Mouse (Mus musculus) intestine, postnatal 0 days (tissue): ENCODE data around the gene Ate1. TPM values are rescaled to one million over a fixed set of nuclear protein-coding genes. Genes with fewer than 3 reads are reported as not detected.
A peak's percentile ranks its signal among the peaks of the same experiment; 100 is the strongest.

Experiments used
- ATAC-seq: fragments of 200-750 bp; cut with Nextera tagmentation; 2 replicates; pipeline ENCODE4 v1.8.0; 2017; ENCODE audit warnings: mild to moderate bottlenecking, moderate TSS enrichment, moderate library complexity
- H3K27ac ChIP-seq: fragments of 300-500 bp; sonication (generic); 2 replicates; pipeline ENCODE4 v1.5.1; 2014; ENCODE audit warnings: mild to moderate bottlenecking, low read depth, low read length, moderate library complexity
- H3K27me3 ChIP-seq: fragments of 300-500 bp; sonication (generic); replicated peaks from 2 replicates; pipeline ENCODE4 v1.6.1; 2014; ENCODE audit warnings: low read length, mixed read lengths; ENCODE audit not compliant: control insufficient read depth, insufficient read depth
- H3K36me3 ChIP-seq: fragments of 300-500 bp; sonication (generic); 2 replicates; pipeline ENCODE4 v1.6.1; 2014; ENCODE audit warnings: mild to moderate bottlenecking, moderate library complexity; ENCODE audit not compliant: control insufficient read depth, insufficient read depth
- H3K4me1 ChIP-seq: fragments of 300-500 bp; sonication (generic); replicated peaks from 2 replicates; pipeline ENCODE4 v1.6.1; 2014; ENCODE audit warnings: antibody characterized with exemption, low read length, mixed read lengths; ENCODE audit not compliant: control insufficient read depth, insufficient read depth
- H3K4me2 ChIP-seq: fragments of 300-500 bp; sonication (generic); replicated peaks from 2 replicates; pipeline ENCODE4 v1.6.1; 2014; ENCODE audit warnings: low read depth, mild to moderate bottlenecking, moderate library complexity
- H3K4me3 ChIP-seq: fragments of 300-500 bp; sonication (generic); 2 replicates; pipeline ENCODE4 v1.5.1; 2014; ENCODE audit warnings: low read depth, low read length
- H3K9ac ChIP-seq: fragments of 300-500 bp; sonication (generic); 2 replicates; pipeline ENCODE4 v1.6.1; 2014; ENCODE audit warnings: mild to moderate bottlenecking, low read depth, low read length
- H3K9me3 ChIP-seq: fragments of 300-500 bp; sonication (generic); 2 replicates; pipeline ENCODE4 v1.6.1; 2016; ENCODE audit warnings: mixed run types; ENCODE audit not compliant: control insufficient read depth
- CTCF ChIP-seq: sonication (generic); IDR thresholded peaks from 2 replicates; pipeline ENCODE4 v1.5.1; 2016; ENCODE audit warnings: low read depth, mild to moderate bottlenecking, control low read depth, antibody characterized with exemption, moderate library complexity
- WGBS: fragments of 180-500 bp; shearing (Covaris S2); extraction: QIAGEN DNeasy Blood & Tissue Kit; methylation state at CpG from one replicate; pipeline ENCODE4 v1.1.7; 2014; 5-methylcytosine and 5-hydroxymethylcytosine counted together
- polyA plus RNA-seq: library from polyadenylated mRNA; unstranded; fragments of >200 nt; fragmentation: Nextera tagmentation; extraction: Ambion mirVana; gene quantifications from 2 replicates; pipeline ENCODE4 v1.2.1, GENCODE M21; 2015

The Ate1 gene
- polyA plus RNA-seq, 1 experiment from 2014 or later: 60.8 TPM

- Histone ChIP-seq H3K27ac (no peak overlapping the region), H3K27me3 (no peaks in the 10 kb centered on the region), H3K36me3 (peaks cover 31% of the 10 kb centered on the region; the same call in 1 of the 2 replicates), H3K4me1 (no peaks in the 10 kb centered on the region), H3K9ac (no peak overlapping the region), H3K4me3 (no peak overlapping the region), H3K9me3 (no peaks in the 10 kb centered on the region), H3K4me2 (no peak overlapping the region)
- ATAC-seq: no peak
- TF ChIP-seq CTCF: no peak
- WGBS: 77% methylated on average over 4 of the region's 4 CpGs
Measured at GRCm38 (mm10) chr7:130455587-130456246, 64.5 kb downstream of the Ate1 start.

DNA sequence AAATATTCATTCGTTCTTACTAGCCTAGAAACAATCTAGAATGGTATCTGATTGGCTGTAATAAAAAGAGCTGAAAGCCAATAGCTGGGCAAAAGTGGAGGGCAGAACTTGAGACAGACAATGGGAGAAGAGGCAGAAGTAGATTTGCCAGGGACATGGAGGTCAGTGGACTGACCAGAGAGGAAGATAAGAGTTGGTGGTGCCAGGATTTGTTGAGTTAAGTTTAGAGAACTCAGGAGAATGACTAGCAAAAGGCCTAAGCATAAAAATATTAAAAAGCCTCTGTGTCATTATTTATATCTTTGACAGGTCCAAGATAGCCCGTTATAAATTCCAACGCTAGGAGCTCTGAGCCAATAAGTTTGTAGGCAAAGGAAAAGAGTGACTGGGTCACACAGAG, 65.9 kb downstream of the Ate1 start:
- H3K9me3 ChIP-seq: no peaks in the 10 kb centered on the region
- no peak for ATAC-seq
- H3K27ac ChIP-seq: no peak overlapping the region
- no peak overlapping the region for H3K9ac ChIP-seq
- H3K4me1 ChIP-seq: no peaks in the 10 kb centered on the region
- H3K27me3 ChIP-seq: no peaks in the 10 kb centered on the region
- H3K4me2 ChIP-seq: no peak overlapping the region
- no peak overlapping the region for H3K4me3 ChIP-seq
- WGBS: 40% methylated on average over 3 of the region's 3 CpGs
- H3K36me3 ChIP-seq: peaks cover 31% of the 10 kb centered on the region
- TF ChIP-seq CTCF: no peak

DNA sequence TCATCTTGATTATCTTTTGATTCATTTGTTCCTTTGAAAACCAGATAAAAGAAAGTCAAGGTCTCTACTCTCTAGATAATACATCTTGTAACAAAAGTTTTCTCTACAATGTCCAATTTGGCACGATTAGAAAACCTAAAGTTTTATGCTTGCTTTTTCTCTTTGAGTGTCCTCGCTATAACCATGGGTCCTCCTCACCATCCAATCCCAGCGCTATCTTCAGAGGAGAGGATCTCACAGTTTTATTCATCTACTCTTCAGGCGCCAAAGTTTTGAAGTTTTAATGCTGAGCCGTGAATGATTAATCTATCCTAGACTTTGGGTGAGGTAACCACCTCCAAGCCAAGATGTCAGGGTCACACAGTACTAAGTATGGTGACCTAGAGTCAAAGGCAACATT, 84.4 kb downstream of the Ate1 start:
- Histone ChIP-seq H3K9me3 (no peaks in the 10 kb centered on the region), H3K27me3 (no peaks in the 10 kb centered on the region), H3K4me3 (no peak overlapping the region), H3K27ac (0 out of 2 replicates have a peak overlapping the region, but pooled peaks have one; percentile 50), H3K9ac (no peak overlapping the region), H3K4me2 (no peak overlapping the region), H3K4me1 (no peaks in the 10 kb centered on the region), H3K36me3 (no peaks in the 10 kb centered on the region; the same call in 1 of the 2 replicates)
- no peak for TF ChIP-seq CTCF
- WGBS: 82% methylated on average over 5 of the region's 5 CpGs
- no peak for ATAC-seq

DNA sequence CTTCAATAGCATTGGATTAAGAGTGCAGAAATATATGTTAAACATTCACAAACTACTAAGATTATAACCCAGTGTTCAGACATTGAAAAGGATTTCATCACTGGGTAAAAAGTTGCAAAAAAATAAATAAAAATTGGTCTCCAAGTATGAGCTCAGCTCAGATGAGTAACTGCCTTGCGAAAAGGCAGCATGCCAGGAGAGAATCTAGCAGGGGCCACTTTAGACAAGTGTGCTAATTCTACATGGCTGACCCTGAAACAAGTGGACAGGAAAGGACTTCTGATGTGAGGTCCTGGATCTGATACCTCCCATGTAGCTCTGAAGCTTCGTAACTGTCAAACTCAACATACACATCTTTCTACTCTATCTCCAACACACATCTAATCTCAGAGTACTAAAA, 88.0 kb downstream of the Ate1 start:
- TF ChIP-seq CTCF: no peak
- Histone ChIP-seq H3K9ac (no peak overlapping the region), H3K9me3 (no peaks in the 10 kb centered on the region), H3K27ac (no peak overlapping the region), H3K4me3 (no peak overlapping the region), H3K4me1 (no peaks in the 10 kb centered on the region), H3K27me3 (no peaks in the 10 kb centered on the region), H3K4me2 (no peak overlapping the region), H3K36me3 (no peaks in the 10 kb centered on the region)
- WGBS: 94% methylated on average over 2 of the region's 2 CpGs
- ATAC-seq: no peak

DNA sequence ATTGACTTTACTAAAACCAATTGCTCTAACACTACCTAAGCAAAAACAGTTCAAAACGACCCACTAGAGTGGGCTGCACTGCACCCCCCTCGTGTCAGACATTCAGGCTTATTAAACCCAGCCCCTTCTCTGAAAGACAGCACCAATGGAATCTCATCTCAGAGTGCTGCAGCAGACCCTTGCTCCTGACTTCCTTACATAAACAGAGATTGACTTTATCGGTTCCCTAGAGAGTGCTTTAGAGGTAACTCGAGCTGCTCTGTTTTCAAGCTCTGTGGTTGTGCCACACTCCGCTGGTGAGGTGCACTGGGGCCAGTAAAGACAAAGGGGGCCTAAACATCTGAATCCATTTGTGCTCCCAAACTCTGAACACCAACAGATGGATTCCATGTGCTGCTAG, 93.6 kb downstream of the Ate1 start:
- no peaks in the 10 kb centered on the region for H3K27me3 ChIP-seq
- H3K4me1 ChIP-seq: no peaks in the 10 kb centered on the region
- 20% methylated on average over 5 of the region's 5 CpGs for WGBS
- ATAC-seq: no peak
- no peak overlapping the region for H3K27ac ChIP-seq
- H3K4me3 ChIP-seq: no peak overlapping the region
- TF ChIP-seq CTCF: no peak
- H3K9ac ChIP-seq: no peak overlapping the region
- H3K4me2 ChIP-seq: no peak overlapping the region
- H3K9me3 ChIP-seq: no peaks in the 10 kb centered on the region
- H3K36me3 ChIP-seq: no peaks in the 10 kb centered on the region

DNA sequence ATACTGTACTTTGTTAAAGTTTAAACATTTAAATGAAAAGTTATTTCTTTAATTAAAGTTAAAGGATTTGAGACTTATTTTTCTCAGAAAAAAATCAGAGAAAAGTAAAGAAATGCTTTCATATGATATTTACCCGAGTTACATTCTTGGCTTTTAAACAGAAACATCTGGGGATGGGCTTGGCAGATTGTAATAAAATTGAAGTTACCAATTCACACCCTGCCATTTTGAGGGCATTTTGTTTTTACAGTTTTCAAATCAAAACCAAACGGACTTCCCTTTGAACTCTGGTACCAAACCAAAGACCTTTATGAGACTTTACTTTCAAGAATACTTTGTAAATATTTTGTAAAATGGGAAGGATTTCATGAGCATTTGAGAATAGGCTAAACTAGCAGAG, 94.2 kb downstream of the Ate1 start:
- Histone ChIP-seq H3K36me3 (0 out of 2 replicates have a peak, but pooled peaks cover 3% of the 10 kb centered on the region), H3K9me3 (no peaks in the 10 kb centered on the region), H3K4me1 (no peaks in the 10 kb centered on the region), H3K9ac (no peak overlapping the region), H3K4me2 (no peak overlapping the region), H3K27me3 (no peaks in the 10 kb centered on the region), H3K27ac (no peak overlapping the region), H3K4me3 (no peak overlapping the region)
- no peak for TF ChIP-seq CTCF
- ATAC-seq: no peak
- 60% methylated on average over 2 of the region's 2 CpGs for WGBS
